Mouse (Mus musculus): ENCODE results near the gene Bhlhe23. TPM values are rescaled to one million over a fixed set of nuclear protein-coding genes. Genes with fewer than 3 reads are reported as not detected.

The Bhlhe23 gene
- polyA plus RNA-seq (2012; rRNA removed), result not detected in 2 replicates

GRCm38 (mm10) chr2:180776793-180777192, at the start of gene Bhlhe23:
Gene Bhlhe23 (minus strand): TSS chr2:180776900.

GRCm38 (mm10) chr2:180724585-180725413, 51.9 kb downstream of the Bhlhe23 start, which contains the start of gene Slc17a9:
Gene Slc17a9 (plus strand): TSS chr2:180725263.

Other genes with a start within 250 kb of the Bhlhe23 start
- 30.0 and 34.1 TPM in 2 replicates for gene Mrgbp, start 195.6 kb downstream of the Bhlhe23 start, polyA plus RNA-seq (2012; rRNA removed)
- gene Ogfr, start 187.7 kb downstream of the Bhlhe23 start, polyA plus RNA-seq (2012; rRNA removed), result 30.5 and 47.5 TPM in 2 replicates
- gene Col9a3, start 179.1 kb downstream of the Bhlhe23 start, polyA plus RNA-seq (2012; rRNA removed), result 0.69 and 1.1 TPM in 2 replicates
- gene Tcfl5, start 134.2 kb downstream of the Bhlhe23 start, polyA plus RNA-seq (2012; rRNA removed), result not detected in 2 replicates
- gene Dido1, start 66.9 kb downstream of the Bhlhe23 start, polyA plus RNA-seq (2012; rRNA removed), result 10.3 and 11.9 TPM in 2 replicates
- 24.9 and 27.5 TPM in 2 replicates for gene Gid8, start 66.8 kb downstream of the Bhlhe23 start, polyA plus RNA-seq (2012; rRNA removed)
- gene Slc17a9, start 51.6 kb downstream of the Bhlhe23 start, polyA plus RNA-seq (2012; rRNA removed), result 189 and 202 TPM in 2 replicates
- 19.5 and 22.9 TPM in 2 replicates for gene Ythdf1, start 144.0 kb upstream of the Bhlhe23 start, polyA plus RNA-seq (2012; rRNA removed)
- gene Birc7, start 152.1 kb upstream of the Bhlhe23 start, polyA plus RNA-seq (2012; rRNA removed), result not detected in 2 replicates
- gene Nkain4, start 177.8 kb upstream of the Bhlhe23 start, polyA plus RNA-seq (2012; rRNA removed), result 5.8 and 8.6 TPM in 2 replicates
- gene Arfgap1, start 190.3 kb upstream of the Bhlhe23 start, polyA plus RNA-seq (2012; rRNA removed), result 59.6 and 62.9 TPM in 2 replicates
- 4.1 and 4.6 TPM in 2 replicates for gene Col20a1, start 209.6 kb upstream of the Bhlhe23 start, polyA plus RNA-seq (2012; rRNA removed)